In the genomic region with DNA sequence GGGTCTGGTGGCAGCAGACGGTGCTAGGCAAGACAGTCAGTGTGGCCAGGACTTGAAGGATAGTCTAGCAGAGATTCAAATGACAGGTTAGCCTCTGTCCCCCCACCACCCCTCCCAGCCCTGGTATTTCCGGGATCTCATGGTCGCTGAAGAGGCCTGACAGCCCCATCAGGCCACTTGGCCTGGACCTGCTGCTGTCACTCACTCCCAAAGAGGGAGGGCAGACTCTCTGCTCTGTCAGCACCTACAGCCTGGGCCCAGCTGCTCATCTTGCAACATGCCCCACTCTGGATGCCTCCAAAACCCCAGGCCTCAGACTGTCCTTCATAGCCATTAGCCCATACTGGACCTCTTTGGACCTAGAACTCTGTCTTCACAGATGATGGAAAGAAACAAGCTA, we compare ENCODE assay signal across 12 mouse cellular contexts.
DNase-seq lines count a peak whose midpoint lies in the region; ATAC-seq and TF ChIP-seq lines count a peak whose summit lies in the region.
"Had no signal": no experiment of that assay in that cellular context is flagged by ENCODE, and none has a peak within 500 bp of the region (broad histone marks: within the 10 kb centered on the region; RNA-seq: fewer than 3 reads in every experiment).

No protein-coding gene starts in this region.

- no peak overlapping the region for H3K27ac ChIP-seq in limb, embryonic 14.5 days (replicated peaks; ENCODE audit: low read depth, low read length)
- H3K27ac ChIP-seq: kidney, postnatal 0 days; left cerebral cortex, adult 2 months; macrophage had no signal

- TF ChIP-seq POLR2A in limb, embryonic 14.5 days (IDR thresholded peaks at IDR 0.05; ENCODE audit: borderline replicate concordance, extremely low read depth, insufficient read depth, insufficient read length), result no peak

- no peaks in the 10 kb centered on the region for H3K36me3 ChIP-seq in C2C12 (ENCODE audit: control insufficient read depth, insufficient read depth)
- H3K36me3 ChIP-seq in limb, embryonic 14.5 days (ENCODE audit: control insufficient read depth, insufficient read depth, low read length), result no peaks in the 10 kb centered on the region

- peaks cover 29% of the 10 kb centered on the region for H3K4me1 ChIP-seq in limb, embryonic 14.5 days (ENCODE audit: control insufficient read depth, insufficient read depth, low read length)

- H3ac ChIP-seq in C2C12 (ENCODE audit: control insufficient read depth, insufficient read length, low read depth), result no peak overlapping the region

- DNase-seq in heart, adult 11 months, result peak; percentile 94
- DNase-seq in heart, postnatal 36 days, result no peak
- peak; percentile 47 for DNase-seq in gastrocnemius, postnatal 10 days
- peak; percentile 54 for DNase-seq in limb, embryonic 14.5 days (ENCODE audit: low spot score)
- DNase-seq in adrenal gland, postnatal 36 days, result no peak
- no peak for DNase-seq in adrenal gland, adult 18-20 months (ENCODE audit: low spot score in 2 of 2)
- DNase-seq in kidney, postnatal 36 days, result no peak
- DNase-seq: B cell, adult 2 months had no signal

- 32% methylated on average over 3 of the region's 3 CpGs for WGBS in limb, embryonic 14.5 days

- no peak overlapping the region for H3K4me3 ChIP-seq in C2C12 (ENCODE audit: insufficient read depth, poor library complexity, severe bottlenecking)
- no peak overlapping the region for H3K4me3 ChIP-seq in limb, embryonic 14.5 days (replicated peaks; ENCODE audit: low read length)
- H3K4me3 ChIP-seq: left cerebral cortex, adult 2 months had no signal

- no peaks in the 10 kb centered on the region for H3K79me2 ChIP-seq in C2C12 (ENCODE audit: control insufficient read depth, insufficient read depth)

- TF ChIP-seq CTCF in C2C12 (IDR thresholded peaks at IDR 0.05; ENCODE audit: control insufficient read depth, insufficient read depth, insufficient read length), result no peak

- no peaks in the 10 kb centered on the region for H3K27me3 ChIP-seq in C2C12 (ENCODE audit: control insufficient read depth, insufficient read depth, insufficient read length)
- no peaks in the 10 kb centered on the region for H3K27me3 ChIP-seq in limb, embryonic 14.5 days (ENCODE audit: control insufficient read depth, insufficient read depth, low read length)

- intact Hi-C loops in heart, postnatal 36 days (cut with DNase I), result loop anchor here (5.0 kb wide), 2 partner anchors 74 to 86 kb away; no protein-coding TSS in a partner anchor

- no peaks in the 10 kb centered on the region for H3K9me3 ChIP-seq in limb, embryonic 14.5 days (ENCODE audit: control insufficient read depth, low read length)

- no peak overlapping the region for H3K4me2 ChIP-seq in limb, embryonic 14.5 days (replicated peaks; ENCODE audit: low read depth, low read length, severe bottlenecking)

- peak; percentile 72 for ATAC-seq in limb, embryonic 14.5 days (ENCODE audit: low FRiP score, low read depth)

- no peak overlapping the region for H3K9ac ChIP-seq in limb, embryonic 14.5 days (ENCODE audit: low read depth, low read length, severe bottlenecking)

- H3K79me3 ChIP-seq in C2C12 (ENCODE audit: low read depth), result no peaks in the 10 kb centered on the region

TF ChIP-seq in C2C12, 6 proteins besides CTCF, POLR2A, EP300 and RAD21:
- TF ChIP-seq MYOG (IDR thresholded peaks at IDR 0.05; ENCODE audit: control insufficient read depth, extremely low read depth, insufficient read length) (no peak), MAX (IDR thresholded peaks at IDR 0.05) (no peak), CEBPB (IDR thresholded peaks at IDR 0.05; ENCODE audit: low read depth) (peak; percentile 21), MYOD1 (IDR thresholded peaks at IDR 0.05; ENCODE audit: control insufficient read depth, insufficient read length, low read depth) (peak; percentile 78), FOSL1 (IDR thresholded peaks at IDR 0.05; ENCODE audit: insufficient read depth, low read length, poor library complexity, severe bottlenecking) (no peak)
TF ChIP-seq in C2C12: peak in this region for 2.

Comparison
In these comparisons a context has a peak if more than half of its experiments do, and no peak if none do; other contexts are left out.
1. DNase-seq: peak in heart, adult 11 months (single experiment), gastrocnemius, postnatal 10 days (single experiment) and limb, embryonic 14.5 days (single experiment); none in heart, postnatal 36 days (0 of 2), adrenal gland, postnatal 36 days (0 of 2), adrenal gland, adult 18-20 months (0 of 2) and kidney, postnatal 36 days (0 of 2).